Mouse (Mus musculus): Measurements from ENCODE around the gene Dnajc17. TPM values are rescaled to one million over a fixed set of nuclear protein-coding genes. Genes with fewer than 3 reads are reported as not detected.
A peak's percentile ranks its signal among the peaks of the same experiment; 100 is the strongest.

Gene Dnajc17
- polyA plus RNA-seq, 1 experiment from 2014 or later = 21.4 TPM

DNA sequence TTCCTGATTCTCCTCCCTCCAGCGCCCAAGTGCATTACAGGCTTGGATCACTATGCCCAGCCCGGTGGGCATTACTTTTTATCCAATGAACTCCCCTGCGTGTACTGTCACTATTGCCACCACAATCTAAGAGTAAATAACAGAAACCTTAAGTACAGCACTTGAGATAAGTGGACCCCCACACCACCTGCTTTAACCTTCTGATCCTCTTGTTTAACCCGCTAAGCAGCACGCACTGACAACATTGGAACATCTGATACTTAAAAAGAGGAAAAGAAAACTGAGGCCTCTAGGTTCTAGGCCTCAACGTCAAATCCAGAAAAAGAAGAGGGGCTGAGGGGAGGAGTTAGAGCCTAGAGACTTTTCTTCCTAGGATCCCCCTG is 643 bp downstream of the Dnajc17 start:
- WGBS = 17% methylated on average over 6 of the region's 6 CpGs
- no peak for ATAC-seq (ENCODE audit: low FRiP score, low TSS enrichment)
- Histone ChIP-seq H3K27ac (ENCODE audit: low read depth, low read length) (peak overlapping the region; percentile 90), H3K4me2 (replicated peaks; ENCODE audit: low read depth, low read length) (peak overlapping the region; percentile 58), H3K9me3 (ENCODE audit: control insufficient read depth, low read length) (no peaks in the 10 kb centered on the region), H3K4me3 (ENCODE audit: low read length) (peak overlapping the region; percentile 59), H3K36me3 (ENCODE audit: control insufficient read depth, insufficient read depth, low read length) (peaks cover 26% of the 10 kb centered on the region), H3K9ac (ENCODE audit: low read depth, low read length) (peak overlapping the region; percentile 69), H3K27me3 (ENCODE audit: control insufficient read depth, insufficient read depth, low read length) (no peaks in the 10 kb centered on the region), H3K4me1 (ENCODE audit: control insufficient read depth, insufficient read depth, low read length) (peaks cover 9% of the 10 kb centered on the region; the same call in 1 of the 2 replicates)

DNA sequence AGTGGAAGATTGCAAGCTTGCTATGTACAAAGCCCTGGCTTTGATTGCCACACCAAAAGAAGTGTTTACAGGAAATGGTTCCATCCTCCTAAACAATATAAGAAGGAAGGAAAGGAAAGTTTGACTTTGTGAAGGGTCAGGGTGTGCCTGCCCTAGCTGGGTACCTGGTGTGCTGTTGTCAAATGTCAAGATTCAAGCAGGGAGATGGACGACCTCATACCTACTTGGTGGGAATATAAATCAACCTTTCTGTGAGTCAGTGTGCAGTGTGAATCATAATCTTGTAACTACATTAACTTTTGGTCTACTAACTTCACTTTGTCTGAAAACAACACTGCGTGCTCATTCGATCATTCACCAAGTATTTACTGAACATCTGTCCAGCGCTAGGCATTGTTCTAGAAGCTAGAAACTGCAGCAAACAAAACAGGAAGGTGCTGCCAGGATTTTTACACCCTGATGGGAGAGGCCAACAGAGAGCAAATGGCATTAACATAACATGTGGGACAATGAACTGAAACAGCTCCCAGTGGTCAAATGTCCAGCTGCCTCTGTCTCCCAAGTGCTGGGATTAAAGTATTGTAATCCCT is 4.6 kb downstream of the Dnajc17 start:
- no peaks in the 10 kb centered on the region for H3K27me3 ChIP-seq (ENCODE audit: control insufficient read depth, insufficient read depth, low read length)
- 41% methylated on average over 4 of the region's 4 CpGs for WGBS
- H3K9me3 ChIP-seq (ENCODE audit: control insufficient read depth, low read length) = no peaks in the 10 kb centered on the region
- no peak overlapping the region for H3K9ac ChIP-seq (ENCODE audit: low read depth, low read length)
- no peak overlapping the region for H3K4me2 ChIP-seq (replicated peaks; ENCODE audit: low read depth, low read length)
- ATAC-seq (ENCODE audit: low FRiP score, low TSS enrichment) = no peak
- no peaks in the 10 kb centered on the region for H3K36me3 ChIP-seq (ENCODE audit: control insufficient read depth, insufficient read depth, low read length)
- H3K4me3 ChIP-seq (ENCODE audit: low read length) = no peak overlapping the region
- H3K27ac ChIP-seq (ENCODE audit: low read depth, low read length) = 0 out of 2 replicates have a peak overlapping the region, but pooled peaks have one; percentile 12
- peaks cover 4% of the 10 kb centered on the region; the same call in 1 of the 2 replicates for H3K4me1 ChIP-seq (ENCODE audit: control insufficient read depth, insufficient read depth, low read length)

DNA sequence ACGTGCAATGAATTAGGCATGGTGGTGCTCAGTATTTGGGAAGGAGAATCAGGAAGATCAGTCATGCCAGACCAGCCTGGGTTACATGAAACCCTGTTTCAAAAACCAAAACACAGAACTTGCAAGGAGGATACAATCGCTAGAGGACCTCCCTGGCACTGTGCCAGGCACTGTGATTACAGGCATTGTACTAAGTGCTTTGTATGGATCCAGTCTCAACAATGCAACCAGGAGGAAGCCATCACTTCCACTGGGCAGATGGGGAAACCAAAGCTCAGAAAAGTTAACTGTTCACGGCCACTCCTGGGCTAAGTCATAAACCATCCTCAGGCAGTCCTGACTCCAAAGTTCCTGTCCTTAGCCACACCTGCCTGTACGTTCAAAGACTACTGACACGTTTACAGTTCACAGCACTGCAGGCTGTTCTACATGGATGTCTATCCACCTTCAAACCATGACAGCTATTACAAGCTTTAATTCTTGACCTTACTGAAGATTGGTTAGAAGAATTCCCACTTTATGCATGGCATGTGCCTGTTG is 5.6 kb downstream of the Dnajc17 start:
- 33% methylated on average over 5 of the region's 5 CpGs for WGBS
- Histone ChIP-seq H3K27me3 (ENCODE audit: control insufficient read depth, insufficient read depth, low read length) (no peaks in the 10 kb centered on the region), H3K9me3 (ENCODE audit: control insufficient read depth, low read length) (no peaks in the 10 kb centered on the region), H3K4me1 (ENCODE audit: control insufficient read depth, insufficient read depth, low read length) (peaks cover 6% of the 10 kb centered on the region; the same call in 1 of the 2 replicates), H3K36me3 (ENCODE audit: control insufficient read depth, insufficient read depth, low read length) (no peaks in the 10 kb centered on the region), H3K27ac (ENCODE audit: low read depth, low read length) (no peak overlapping the region; the same call in 1 of the 2 replicates), H3K4me3 (ENCODE audit: low read length) (no peak overlapping the region), H3K4me2 (replicated peaks; ENCODE audit: low read depth, low read length) (no peak overlapping the region), H3K9ac (ENCODE audit: low read depth, low read length) (no peak overlapping the region)
- no peak for ATAC-seq (ENCODE audit: low FRiP score, low TSS enrichment)

DNA sequence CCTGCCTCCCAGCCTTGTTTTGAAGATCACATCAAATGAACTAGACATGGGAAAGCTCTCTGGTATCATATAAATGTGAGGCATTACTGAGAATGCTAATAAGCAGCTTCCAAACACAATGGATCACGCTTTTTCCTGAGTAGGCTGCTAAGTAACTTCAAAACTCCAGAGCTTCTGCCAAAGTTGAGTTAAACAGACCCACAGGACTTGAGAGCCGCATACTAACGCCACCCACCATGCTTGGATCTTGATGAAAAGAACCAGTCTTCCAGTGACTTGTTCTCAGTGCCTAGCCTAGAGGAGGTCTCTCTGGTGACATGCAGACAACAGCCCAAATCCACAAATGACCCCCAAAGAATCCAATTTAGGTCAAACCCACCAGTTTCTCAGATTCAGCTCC is 9.7 kb downstream of the Dnajc17 start:
- no peak overlapping the region for H3K4me3 ChIP-seq (ENCODE audit: low read length)
- peaks cover 10% of the 10 kb centered on the region; the same call in 1 of the 2 replicates for H3K4me1 ChIP-seq (ENCODE audit: control insufficient read depth, insufficient read depth, low read length)
- H3K36me3 ChIP-seq (ENCODE audit: control insufficient read depth, insufficient read depth, low read length) = no peaks in the 10 kb centered on the region
- H3K9ac ChIP-seq (ENCODE audit: low read depth, low read length) = no peak overlapping the region
- 65% methylated on average over 3 of the region's 3 CpGs for WGBS
- no peak overlapping the region for H3K4me2 ChIP-seq (replicated peaks; ENCODE audit: low read depth, low read length)
- H3K27me3 ChIP-seq (ENCODE audit: control insufficient read depth, insufficient read depth, low read length) = no peaks in the 10 kb centered on the region
- no peaks in the 10 kb centered on the region for H3K9me3 ChIP-seq (ENCODE audit: control insufficient read depth, low read length)
- H3K27ac ChIP-seq (ENCODE audit: low read depth, low read length) = no peak overlapping the region
- no peak for ATAC-seq (ENCODE audit: low FRiP score, low TSS enrichment)

DNA sequence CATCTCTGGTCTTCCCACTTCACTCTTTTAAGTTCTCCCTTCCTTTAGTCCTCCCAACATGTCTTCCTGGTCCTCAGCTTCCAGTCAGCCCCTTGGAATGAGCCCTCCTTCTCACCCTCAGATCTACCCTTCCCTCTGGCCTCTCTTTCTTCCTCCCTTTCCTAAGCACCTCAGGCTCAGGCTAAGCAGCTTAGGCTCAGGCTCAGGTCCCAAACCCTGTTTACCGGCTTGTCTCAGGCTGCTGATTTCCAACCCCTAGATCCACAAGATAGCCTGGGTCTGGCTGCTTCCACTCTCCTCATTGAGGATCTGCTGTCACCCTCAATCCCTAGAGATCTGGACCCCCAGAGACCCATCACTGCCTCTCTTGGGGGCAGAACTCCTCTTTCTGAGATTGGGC is 10.5 kb downstream of the Dnajc17 start:
- no peak overlapping the region for H3K4me2 ChIP-seq (replicated peaks; ENCODE audit: low read depth, low read length)
- ATAC-seq (ENCODE audit: low FRiP score, low TSS enrichment) = no peak
- no peaks in the 10 kb centered on the region for H3K9me3 ChIP-seq (ENCODE audit: control insufficient read depth, low read length)
- no peaks in the 10 kb centered on the region for H3K27me3 ChIP-seq (ENCODE audit: control insufficient read depth, insufficient read depth, low read length)
- peaks cover 6% of the 10 kb centered on the region; the same call in 1 of the 2 replicates for H3K4me1 ChIP-seq (ENCODE audit: control insufficient read depth, insufficient read depth, low read length)
- H3K9ac ChIP-seq (ENCODE audit: low read depth, low read length) = no peak overlapping the region
- H3K4me3 ChIP-seq (ENCODE audit: low read length) = no peak overlapping the region
- H3K36me3 ChIP-seq (ENCODE audit: control insufficient read depth, insufficient read depth, low read length) = no peaks in the 10 kb centered on the region
- WGBS = 48% methylated on average over 1 of the region's 1 CpGs
- H3K27ac ChIP-seq (ENCODE audit: low read depth, low read length) = peak overlapping the region; percentile 42; the same call in 1 of the 2 replicates

DNA sequence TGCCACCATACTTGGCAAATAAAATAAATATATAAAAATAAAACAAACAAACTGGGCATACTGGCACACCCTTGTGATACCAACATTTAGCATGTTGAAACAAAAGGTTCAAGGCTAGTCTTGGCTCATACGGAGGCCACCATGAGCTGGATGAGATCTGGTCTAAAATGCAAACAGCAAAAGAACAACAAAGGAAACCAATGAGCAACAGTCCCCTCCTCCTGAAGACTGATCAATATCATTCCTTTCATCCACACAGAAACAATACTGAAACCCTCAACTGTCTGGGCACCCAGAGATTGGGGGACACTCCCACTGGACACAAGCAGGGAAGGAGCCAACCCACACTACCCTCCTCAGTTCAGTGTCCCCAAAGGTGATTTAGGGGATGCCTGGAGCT is 11.1 kb downstream of the Dnajc17 start:
- H3K4me3 ChIP-seq (ENCODE audit: low read length) = no peak overlapping the region
- no peak overlapping the region for H3K4me2 ChIP-seq (replicated peaks; ENCODE audit: low read depth, low read length)
- H3K27me3 ChIP-seq (ENCODE audit: control insufficient read depth, insufficient read depth, low read length) = no peaks in the 10 kb centered on the region
- H3K9ac ChIP-seq (ENCODE audit: low read depth, low read length) = no peak overlapping the region
- 87% methylated on average over 1 of the region's 1 CpGs for WGBS
- peak overlapping the region; percentile 42; the same call in 1 of the 2 replicates for H3K27ac ChIP-seq (ENCODE audit: low read depth, low read length)
- ATAC-seq (ENCODE audit: low FRiP score, low TSS enrichment) = no peak
- 0 out of 2 replicates have a peak, but pooled peaks cover 6% of the 10 kb centered on the region for H3K4me1 ChIP-seq (ENCODE audit: control insufficient read depth, insufficient read depth, low read length)
- no peaks in the 10 kb centered on the region for H3K36me3 ChIP-seq (ENCODE audit: control insufficient read depth, insufficient read depth, low read length)
- H3K9me3 ChIP-seq (ENCODE audit: control insufficient read depth, low read length) = no peaks in the 10 kb centered on the region

DNA sequence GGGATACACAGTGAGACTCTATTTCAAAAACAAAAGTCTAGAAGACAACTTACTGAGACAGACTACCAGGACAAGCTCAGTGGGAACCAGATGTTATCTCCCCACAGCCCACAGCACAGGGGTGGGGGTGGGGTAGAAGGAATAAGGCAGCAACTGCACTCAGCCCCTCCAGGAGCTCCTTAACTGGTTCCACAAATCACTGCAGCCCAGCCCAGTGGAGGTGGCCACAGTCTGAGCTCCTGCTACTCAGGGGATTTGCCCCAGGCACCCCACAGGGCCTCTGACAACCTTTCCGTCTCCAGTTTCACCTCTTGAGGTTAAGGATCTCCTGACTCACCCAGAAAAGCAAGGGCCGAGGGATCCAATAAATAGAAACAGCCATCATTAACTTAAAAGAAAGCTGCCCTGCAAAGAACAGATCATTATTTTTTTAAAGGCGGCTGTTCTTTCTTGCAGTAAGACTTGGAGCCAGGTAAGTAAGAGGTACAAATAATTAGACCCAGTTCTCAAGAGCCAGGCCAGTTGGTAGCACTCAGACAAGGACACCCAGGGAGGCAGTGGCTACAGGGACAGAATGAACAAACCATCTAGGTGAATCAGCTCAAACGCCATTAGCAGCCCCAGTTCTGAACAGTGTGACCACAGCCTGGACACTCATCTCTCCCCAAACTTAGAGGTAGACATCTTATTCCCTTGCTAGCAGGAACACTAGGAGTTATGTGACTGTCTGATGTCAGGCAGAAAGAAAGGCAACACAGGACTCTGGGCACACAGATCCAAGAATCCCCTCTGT is 12.1 kb downstream of the Dnajc17 start:
- Histone ChIP-seq H3K27me3 (ENCODE audit: control insufficient read depth, insufficient read depth, low read length) (no peaks in the 10 kb centered on the region), H3K9ac (ENCODE audit: low read depth, low read length) (no peak overlapping the region), H3K27ac (ENCODE audit: low read depth, low read length) (no peak overlapping the region)

DNA sequence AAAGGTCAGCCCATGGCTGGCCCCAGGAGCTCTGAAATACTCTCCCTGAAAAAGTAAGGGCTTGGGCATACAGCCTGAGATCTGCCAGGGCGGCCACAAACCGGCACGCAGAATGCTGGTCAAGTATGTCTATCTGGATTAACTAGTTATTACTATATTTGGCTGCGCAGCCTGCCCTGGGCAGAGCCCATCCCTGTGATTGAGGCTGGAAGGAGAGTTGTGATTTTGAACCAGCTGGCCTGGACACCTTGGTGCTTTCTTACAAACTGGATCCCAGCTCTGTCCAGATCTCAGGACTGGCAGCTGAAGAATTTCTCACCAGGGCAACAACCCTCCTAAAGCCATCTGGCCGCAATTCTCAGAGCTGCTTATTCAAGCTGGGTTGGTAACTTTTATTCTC is 14.5 kb downstream of the Dnajc17 start:
- Histone ChIP-seq H3K9me3 (ENCODE audit: control insufficient read depth, low read length) (no peaks in the 10 kb centered on the region), H3K9ac (ENCODE audit: low read depth, low read length) (no peak overlapping the region), H3K36me3 (ENCODE audit: control insufficient read depth, insufficient read depth, low read length) (no peaks in the 10 kb centered on the region), H3K4me2 (replicated peaks; ENCODE audit: low read depth, low read length) (no peak overlapping the region), H3K27me3 (ENCODE audit: control insufficient read depth, insufficient read depth, low read length) (no peaks in the 10 kb centered on the region), H3K4me1 (ENCODE audit: control insufficient read depth, insufficient read depth, low read length) (0 out of 2 replicates have a peak, but pooled peaks cover 6% of the 10 kb centered on the region), H3K4me3 (ENCODE audit: low read length) (no peak overlapping the region), H3K27ac (ENCODE audit: low read depth, low read length) (no peak overlapping the region)
- ATAC-seq (ENCODE audit: low FRiP score, low TSS enrichment) = no peak
- WGBS = 83% methylated on average over 5 of the region's 5 CpGs

More for the DNA sequence above, 12.1 kb downstream of the Dnajc17 start:
- H3K9me3 ChIP-seq (ENCODE audit: control insufficient read depth, low read length) = no peaks in the 10 kb centered on the region
- H3K36me3 ChIP-seq (ENCODE audit: control insufficient read depth, insufficient read depth, low read length) = no peaks in the 10 kb centered on the region
- ATAC-seq (ENCODE audit: low FRiP score, low TSS enrichment) = peak; percentile 54; the same call in 1 of the 2 replicates
- H3K4me2 ChIP-seq (replicated peaks; ENCODE audit: low read depth, low read length) = no peak overlapping the region
- 18% methylated on average over 4 of the region's 4 CpGs for WGBS
- H3K4me1 ChIP-seq (ENCODE audit: control insufficient read depth, insufficient read depth, low read length) = 0 out of 2 replicates have a peak, but pooled peaks cover 6% of the 10 kb centered on the region
- no peak overlapping the region for H3K4me3 ChIP-seq (ENCODE audit: low read length)

DNA sequence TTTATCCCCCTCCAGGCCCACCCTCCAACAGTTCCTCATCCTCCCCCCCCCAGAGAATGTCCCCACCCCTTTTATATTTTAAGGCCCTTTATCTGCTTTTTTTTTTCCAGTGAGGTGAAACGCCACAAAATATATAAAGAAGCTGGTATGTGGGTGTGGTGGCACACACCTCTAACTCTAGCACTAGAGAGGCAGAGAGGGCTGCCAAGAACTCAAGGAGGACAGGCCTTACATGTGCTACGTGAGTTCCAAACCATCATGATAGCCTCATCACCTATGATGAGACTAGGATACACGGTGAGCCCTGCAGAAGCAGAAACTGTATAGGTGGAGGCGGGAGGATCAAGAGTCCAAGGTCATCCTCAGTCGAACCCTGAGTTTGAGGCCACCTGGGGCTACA is 17.6 kb downstream of the Dnajc17 start:
- H3K4me2 ChIP-seq (replicated peaks; ENCODE audit: low read depth, low read length) = no peak overlapping the region
- H3K27ac ChIP-seq (ENCODE audit: low read depth, low read length) = no peak overlapping the region
- no peaks in the 10 kb centered on the region for H3K36me3 ChIP-seq (ENCODE audit: control insufficient read depth, insufficient read depth, low read length)
- H3K4me3 ChIP-seq (ENCODE audit: low read length) = no peak overlapping the region
- no peaks in the 10 kb centered on the region for H3K4me1 ChIP-seq (ENCODE audit: control insufficient read depth, insufficient read depth, low read length)
- H3K9me3 ChIP-seq (ENCODE audit: control insufficient read depth, low read length) = no peaks in the 10 kb centered on the region
- WGBS = 88% methylated on average over 5 of the region's 5 CpGs
- H3K9ac ChIP-seq (ENCODE audit: low read depth, low read length) = no peak overlapping the region
- no peak for ATAC-seq (ENCODE audit: low FRiP score, low TSS enrichment)
- H3K27me3 ChIP-seq (ENCODE audit: control insufficient read depth, insufficient read depth, low read length) = no peaks in the 10 kb centered on the region

Data from kidney, embryonic 14.5 days (tissue).